Comparison of ENCODE assay signal across 8 mouse cellular contexts in genomic region chr6:92091767-92092489, GRCm38 (mm10). TPM values are rescaled to one million over a fixed set of nuclear protein-coding genes. Genes with fewer than 3 reads are reported as not detected.
DNase-seq lines count a peak whose midpoint lies in the region; ATAC-seq lines count a peak whose summit lies in the region.

No protein-coding gene starts in this region.

- ATAC-seq in inflammation-experienced regulatory T-cells, adult 6 months: peak; percentile 92
- peak; percentile 97 for ATAC-seq in megakaryocyte-erythroid progenitor cell, adult 5-6 weeks (replicated peaks; ENCODE audit: low FRiP score, low TSS enrichment, poor library complexity, severe bottlenecking)

- intact Hi-C loops in gastrocnemius, postnatal 14 days (cut with DNase I; ENCODE audit: low total_unique reads): no loop called here
- intact Hi-C loops in left cerebral cortex, postnatal 10 days (cut with DNase I): loop anchor here (5.0 kb wide), 1 partner anchor 90 kb away; the partner anchor contains the start of gene Mrps25

- peak; percentile 100 for DNase-seq in adrenal gland, adult (ENCODE audit: inconsistent age in 2 of 2, low spot score in 1 of 2)
- peak; percentile 98 for DNase-seq in embryo, embryonic 10.5 days (ENCODE audit: low spot score)
- peak; percentile 100 for DNase-seq in gastrocnemius, postnatal 14 days
- DNase-seq in left cerebral cortex, postnatal 10 days (ENCODE audit: extremely low spot score in 1 of 2, low spot score in 2 of 2): peak; percentile 98 to 99
- peak; percentile 100 for DNase-seq in right cerebral cortex, postnatal 25 days
- DNase-seq in urinary bladder, postnatal 4 days (ENCODE audit: low spot score in 2 of 2): peak; percentile 100

RNA-seq across cellular contexts. Expression of gene Nr2c2, which starts 0.7 kb away (rescaled TPM):
- 10 to 100 TPM; 20.4 to 24.0 TPM for total RNA-seq in gastrocnemius, postnatal 14 days (2021)
- 100 to 1,000 TPM in 1 of 3 experiments, 10 to 100 TPM in 2; 56.7 to 125 (median 94.5) TPM for polyA plus RNA-seq in inflammation-experienced regulatory T-cells, adult 6 months (2017; shearing (Covaris generic))
- total RNA-seq in left cerebral cortex, postnatal 10 days (2021): 10 to 100 TPM; 91.6 to 92.3 TPM
- total RNA-seq in megakaryocyte-erythroid progenitor cell, adult 5-6 weeks (2014; fragmentation: Nextera tagmentation): 38.0 and 52.8 TPM in 2 replicates
- 36.6 and 47.4 TPM in 2 replicates for total RNA-seq in megakaryocyte-erythroid progenitor cell, adult 5-6 weeks (2017)

Comparison
In these comparisons a context has a peak if more than half of its experiments do, and no peak if none do; other contexts are left out.
1. Peak in every context shown above with its lines: DNase-seq and ATAC-seq.